Mouse (Mus musculus) thymus, adult 2 months (tissue): ENCODE measurements around the gene Pfn4.
"Not testable (repeated sequence)": the region's sequence is repeated elsewhere in the genome, so short reads cannot be mapped to it uniquely, and the experiment has no call there.

ENCODE experiments used
- CTCF ChIP-seq: fragments of 200-500 bp; IDR thresholded peaks from 2 replicates; pipeline ENCODE4 v1.5.1; 2012; ENCODE audit warnings: mild to moderate bottlenecking, control low read depth, low read length, moderate library complexity, borderline replicate concordance; ENCODE audit not compliant: control insufficient read depth, poor library complexity, insufficient read depth; ENCODE audit errors: extremely low read depth
- POLR2A ChIP-seq: fragments of 200-500 bp; IDR thresholded peaks from 2 replicates; pipeline ENCODE4 v1.6.1; 2012; ENCODE audit warnings: mild to moderate bottlenecking, low read length, control low read depth, moderate library complexity; ENCODE audit not compliant: control insufficient read depth, poor library complexity, insufficient read depth; ENCODE audit errors: extremely low read depth

DNA sequence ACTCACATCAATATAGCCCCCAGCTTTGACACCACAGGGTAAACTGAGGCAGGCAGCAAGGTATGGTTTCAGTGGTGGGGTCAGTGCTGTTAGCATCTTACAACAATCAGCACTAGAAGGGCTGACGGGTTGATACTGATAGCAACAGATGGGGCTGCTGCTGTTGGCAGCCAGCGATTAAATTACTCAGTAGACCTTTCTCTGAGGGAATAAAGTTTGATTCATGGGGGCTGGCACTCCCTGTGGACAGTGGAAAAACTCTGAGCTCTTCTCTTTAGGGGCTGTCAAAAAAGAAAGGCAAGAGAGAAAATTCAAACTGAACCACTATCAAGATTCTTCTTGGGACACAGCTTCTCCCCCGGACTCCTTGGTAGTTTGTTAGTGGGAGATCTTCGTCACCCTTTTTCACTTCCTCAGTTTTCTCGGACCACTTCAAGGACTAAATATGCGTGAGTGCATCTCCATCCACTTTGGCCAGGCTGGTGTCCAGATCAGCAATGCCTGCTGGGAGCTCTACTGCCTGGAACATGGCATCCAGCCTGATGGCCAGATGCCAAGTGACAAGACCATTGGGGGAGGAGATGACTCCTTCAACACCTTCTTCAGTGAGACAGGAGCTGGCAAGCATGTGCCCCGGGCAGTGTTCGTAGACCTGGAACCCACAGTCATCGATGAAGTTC lies 13.0 kb downstream of the Pfn4 start:
- TF ChIP-seq CTCF, POLR2A: not testable (repeated sequence)
